Mouse (Mus musculus): ENCODE data around the gene Eftud2. TPM values are rescaled to one million over a fixed set of nuclear protein-coding genes. Genes with fewer than 3 reads are reported as not detected.

Gene Eftud2
- polyA plus RNA-seq, 1 experiment: 89.9 TPM

DNA sequence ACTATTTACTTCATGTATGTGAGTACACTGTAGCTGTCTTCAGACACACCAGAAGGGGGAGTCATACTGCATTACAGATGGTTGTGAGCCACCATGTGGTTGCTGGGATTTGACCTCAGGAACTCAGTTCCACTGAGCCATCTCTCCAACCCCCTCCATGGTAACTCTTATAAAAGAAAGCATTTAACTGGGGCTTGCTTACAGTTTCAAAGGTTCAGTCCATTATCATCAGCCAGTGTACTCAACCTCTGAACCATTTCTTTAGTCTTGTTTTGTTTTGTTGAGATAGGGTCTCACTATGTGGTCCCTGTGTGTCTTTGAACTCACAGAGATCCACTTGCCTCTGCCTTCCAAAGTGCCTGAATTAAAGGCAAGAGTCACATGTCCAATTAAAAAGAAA, 65.9 kb downstream of the Eftud2 start:
- Histone ChIP-seq H3K4me1 (ENCODE audit: control insufficient read depth, insufficient read depth, low read length) (no peaks in the 10 kb centered on the region), H3K27ac (ENCODE audit: insufficient read depth, low read length) (no peak overlapping the region), H3K27me3 (ENCODE audit: control insufficient read depth, insufficient read depth, low read length) (peaks cover 3% of the 10 kb centered on the region; the same call in 1 of the 2 replicates), H3K4me3 (replicated peaks; ENCODE audit: insufficient read depth, low read depth, low read length) (no peak overlapping the region)
- TF ChIP-seq POLR2A (IDR thresholded peaks at IDR 0.05; ENCODE audit: borderline replicate concordance, insufficient read depth, low read length) (no peak), CTCF (IDR thresholded peaks at IDR 0.05; ENCODE audit: borderline replicate concordance, insufficient read depth, low read depth, low read length) (no peak)
- no peak for DNase-seq

- 64% methylated on average over 4 of the region's 4 CpGs for WGBS
Observed at GRCm38 (mm10) chr11:102810721-102811485, 69.9 kb downstream of the Eftud2 start.

GRCm38 (mm10) chr11:102808246-102808645, 72.5 kb downstream of the Eftud2 start:
- H3K27me3 ChIP-seq (ENCODE audit: control insufficient read depth, insufficient read depth, low read length): no peaks in the 10 kb centered on the region
- no peak overlapping the region for H3K4me3 ChIP-seq (replicated peaks; ENCODE audit: insufficient read depth, low read depth, low read length)
- no peaks in the 10 kb centered on the region for H3K4me1 ChIP-seq (ENCODE audit: control insufficient read depth, insufficient read depth, low read length)
- no peak for DNase-seq
- TF ChIP-seq CTCF (IDR thresholded peaks at IDR 0.05; ENCODE audit: borderline replicate concordance, insufficient read depth, low read depth, low read length) (no peak), POLR2A (IDR thresholded peaks at IDR 0.05; ENCODE audit: borderline replicate concordance, insufficient read depth, low read length) (no peak)
- H3K27ac ChIP-seq (ENCODE audit: insufficient read depth, low read length): no peak overlapping the region
- WGBS: 77% methylated on average over 5 of the region's 5 CpGs

More at GRCm38 (mm10) chr11:102810721-102811485, 69.9 kb downstream of the Eftud2 start:
- no peak for DNase-seq
- Histone ChIP-seq H3K27ac (ENCODE audit: insufficient read depth, low read length) (no peak overlapping the region), H3K27me3 (ENCODE audit: control insufficient read depth, insufficient read depth, low read length) (no peaks in the 10 kb centered on the region), H3K4me1 (ENCODE audit: control insufficient read depth, insufficient read depth, low read length) (no peaks in the 10 kb centered on the region), H3K4me3 (replicated peaks; ENCODE audit: insufficient read depth, low read depth, low read length) (no peak overlapping the region)
- no peak for TF ChIP-seq CTCF (IDR thresholded peaks at IDR 0.05; ENCODE audit: borderline replicate concordance, insufficient read depth, low read depth, low read length)
- no peak for TF ChIP-seq POLR2A (IDR thresholded peaks at IDR 0.05; ENCODE audit: borderline replicate concordance, insufficient read depth, low read length)

DNA sequence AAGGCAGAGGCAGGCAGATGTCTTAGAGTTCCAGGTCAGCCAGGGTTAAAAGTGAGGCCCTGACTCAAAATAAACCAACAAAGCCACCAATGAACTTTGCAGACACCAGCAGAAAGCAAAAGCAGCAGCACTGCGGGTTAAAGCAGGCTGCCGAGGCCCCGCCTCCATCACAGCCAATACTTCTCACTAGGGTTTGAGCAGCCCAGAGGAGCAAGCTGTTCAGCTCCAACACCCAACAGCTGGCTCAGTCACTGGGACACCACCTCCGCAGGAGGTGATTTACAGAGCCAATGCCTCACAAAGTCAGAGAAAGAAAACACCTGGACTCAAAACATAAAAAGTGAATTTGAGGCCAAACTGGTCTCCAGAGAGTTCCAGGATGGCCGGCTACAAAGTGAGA, 77.3 kb downstream of the Eftud2 start:
- no peak for TF ChIP-seq POLR2A (IDR thresholded peaks at IDR 0.05; ENCODE audit: borderline replicate concordance, insufficient read depth, low read length)
- no peak for TF ChIP-seq CTCF (IDR thresholded peaks at IDR 0.05; ENCODE audit: borderline replicate concordance, insufficient read depth, low read depth, low read length)
- DNase-seq: no peak
- no peak overlapping the region for H3K27ac ChIP-seq (ENCODE audit: insufficient read depth, low read length)
- H3K4me1 ChIP-seq (ENCODE audit: control insufficient read depth, insufficient read depth, low read length): no peaks in the 10 kb centered on the region
- H3K27me3 ChIP-seq (ENCODE audit: control insufficient read depth, insufficient read depth, low read length): no peaks in the 10 kb centered on the region
- no peak overlapping the region for H3K4me3 ChIP-seq (replicated peaks; ENCODE audit: insufficient read depth, low read depth, low read length)
- WGBS: 83% methylated on average over 5 of the region's 5 CpGs

DNA sequence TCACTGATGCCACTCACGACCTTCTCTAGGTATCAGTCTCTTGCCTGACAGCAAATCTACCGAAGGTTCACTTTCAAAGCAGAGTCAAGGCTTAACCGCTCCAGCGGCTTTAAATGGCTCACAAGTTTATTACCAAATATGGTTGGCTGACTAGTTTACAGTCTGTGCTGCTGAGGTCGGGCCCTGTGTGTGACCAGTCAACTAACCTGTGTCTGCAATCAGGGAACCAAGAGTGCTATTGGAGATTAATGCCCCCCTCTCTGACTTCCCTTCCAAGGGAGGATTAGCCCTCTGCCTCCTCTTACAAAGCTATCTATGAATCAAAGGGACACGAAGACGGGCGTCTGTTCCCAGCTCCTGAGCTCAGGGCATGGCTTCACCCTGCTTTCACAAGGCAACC, 86.6 kb downstream of the Eftud2 start:
- no peak for DNase-seq
- WGBS: 78% methylated on average over 8 of the region's 8 CpGs
- no peak overlapping the region for H3K27ac ChIP-seq (ENCODE audit: insufficient read depth, low read length)
- TF ChIP-seq CTCF (IDR thresholded peaks at IDR 0.05; ENCODE audit: borderline replicate concordance, insufficient read depth, low read depth, low read length) (no peak), POLR2A (IDR thresholded peaks at IDR 0.05; ENCODE audit: borderline replicate concordance, insufficient read depth, low read length) (no peak)
- no peaks in the 10 kb centered on the region for H3K27me3 ChIP-seq (ENCODE audit: control insufficient read depth, insufficient read depth, low read length)
- H3K4me3 ChIP-seq (replicated peaks; ENCODE audit: insufficient read depth, low read depth, low read length): no peak overlapping the region
- H3K4me1 ChIP-seq (ENCODE audit: control insufficient read depth, insufficient read depth, low read length): no peaks in the 10 kb centered on the region

GRCm38 (mm10) chr11:102791682-102792445, 88.9 kb downstream of the Eftud2 start:
- no peak for DNase-seq
- no peaks in the 10 kb centered on the region for H3K4me1 ChIP-seq (ENCODE audit: control insufficient read depth, insufficient read depth, low read length)
- no peaks in the 10 kb centered on the region for H3K27me3 ChIP-seq (ENCODE audit: control insufficient read depth, insufficient read depth, low read length)
- H3K27ac ChIP-seq (ENCODE audit: insufficient read depth, low read length): no peak overlapping the region
- no peak for TF ChIP-seq POLR2A (IDR thresholded peaks at IDR 0.05; ENCODE audit: borderline replicate concordance, insufficient read depth, low read length)
- no peak for TF ChIP-seq CTCF (IDR thresholded peaks at IDR 0.05; ENCODE audit: borderline replicate concordance, insufficient read depth, low read depth, low read length)
- WGBS: 46% methylated on average over 14 of the region's 14 CpGs
- H3K4me3 ChIP-seq (replicated peaks; ENCODE audit: insufficient read depth, low read depth, low read length): no peak overlapping the region

Other genes with a start within 250 kb of the Eftud2 start
- gene Meioc, start 217.3 kb downstream of the Eftud2 start, polyA plus RNA-seq (2012; rRNA removed): not detected in 2 replicates
- gene Ccdc43, start 183.2 kb downstream of the Eftud2 start, polyA plus RNA-seq (2012; rRNA removed): 24.6 and 25.0 TPM in 2 replicates
- gene Adam11, start 119.5 kb downstream of the Eftud2 start, polyA plus RNA-seq (2012; rRNA removed): 207 and 239 TPM in 2 replicates
- gene Gjc1, start 61.3 kb downstream of the Eftud2 start, polyA plus RNA-seq (2012; rRNA removed): 6.4 and 7.9 TPM in 2 replicates
- gene Higd1b, start 45.1 kb downstream of the Eftud2 start, polyA plus RNA-seq (2012; rRNA removed): 6.8 and 9.6 TPM in 2 replicates
- gene Ccdc103, start 219 bp upstream of the Eftud2 start, polyA plus RNA-seq (2012; rRNA removed): 0.57 and 0.65 TPM in 2 replicates
- gene Fam187a, start 4.2 kb upstream of the Eftud2 start, polyA plus RNA-seq (2012; rRNA removed): not detected in 2 replicates
- 207 and 211 TPM in 2 replicates for gene Gfap, start 19.9 kb upstream of the Eftud2 start, polyA plus RNA-seq (2012; rRNA removed)
- 0.05 and 0.10 TPM in 2 replicates for gene Kif18b, start 44.1 kb upstream of the Eftud2 start, polyA plus RNA-seq (2012; rRNA removed)
- 16.7 and 19.2 TPM in 2 replicates for gene C1ql1, start 65.7 kb upstream of the Eftud2 start, polyA plus RNA-seq (2012; rRNA removed)
- 58.8 and 63.2 TPM in 2 replicates for gene Nmt1, start 147.2 kb upstream of the Eftud2 start, polyA plus RNA-seq (2012; rRNA removed)
- 58.3 and 63.6 TPM in 2 replicates for gene Dcakd, start 147.3 kb upstream of the Eftud2 start, polyA plus RNA-seq (2012; rRNA removed)
- gene Plcd3, start 220.7 kb upstream of the Eftud2 start, polyA plus RNA-seq (2012; rRNA removed): 11.8 and 13.1 TPM in 2 replicates
- gene Acbd4, start 220.7 kb upstream of the Eftud2 start, polyA plus RNA-seq (2012; rRNA removed): 60.4 and 61.5 TPM in 2 replicates
- 25.5 and 28.8 TPM in 2 replicates for gene Hexim1, start 235.2 kb upstream of the Eftud2 start, polyA plus RNA-seq (2012; rRNA removed)